Mouse (Mus musculus): ENCODE data around the gene Uhrf1. TPM values are rescaled to one million over a fixed set of nuclear protein-coding genes. Genes with fewer than 3 reads are reported as not detected.

Gene Uhrf1
- total RNA-seq (2023) = 6.6 TPM

DNA sequence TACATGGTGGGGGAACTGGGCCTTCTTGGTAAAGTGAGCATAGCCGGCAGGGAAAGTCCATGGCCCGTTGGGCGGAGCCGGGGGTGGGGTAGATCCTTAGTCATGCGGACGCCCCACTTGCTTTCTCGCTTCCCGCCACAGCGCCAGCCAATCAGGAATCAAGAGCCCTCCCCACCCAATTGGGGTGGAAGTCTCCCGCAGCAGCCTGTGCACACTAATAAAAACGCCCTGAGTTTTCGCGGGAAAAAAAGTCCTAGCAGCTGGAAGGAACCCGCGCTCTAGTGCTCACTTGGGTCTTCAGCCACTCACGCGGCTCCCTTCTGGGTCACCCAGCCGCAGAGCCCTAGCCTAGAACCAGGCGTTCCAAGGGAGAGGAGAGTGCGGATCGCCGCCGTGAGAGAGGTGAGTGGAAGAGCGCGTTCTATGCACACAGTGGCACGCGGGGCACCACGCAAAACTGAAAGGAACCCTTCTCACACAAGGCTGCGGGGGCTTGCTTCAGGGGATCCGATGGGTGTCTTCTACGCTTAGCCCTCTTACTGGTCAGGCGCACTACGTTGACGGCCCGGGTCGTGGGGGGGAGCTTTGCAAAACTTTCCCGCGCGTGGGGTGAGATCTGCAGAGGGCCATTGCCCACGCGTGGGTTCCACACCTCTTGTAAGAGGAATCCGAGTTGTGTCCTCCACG lies at the start of gene Uhrf1:
Gene Uhrf1 (plus strand): TSS at position 162 of the 687 bp plus-strand sequence.

DNA sequence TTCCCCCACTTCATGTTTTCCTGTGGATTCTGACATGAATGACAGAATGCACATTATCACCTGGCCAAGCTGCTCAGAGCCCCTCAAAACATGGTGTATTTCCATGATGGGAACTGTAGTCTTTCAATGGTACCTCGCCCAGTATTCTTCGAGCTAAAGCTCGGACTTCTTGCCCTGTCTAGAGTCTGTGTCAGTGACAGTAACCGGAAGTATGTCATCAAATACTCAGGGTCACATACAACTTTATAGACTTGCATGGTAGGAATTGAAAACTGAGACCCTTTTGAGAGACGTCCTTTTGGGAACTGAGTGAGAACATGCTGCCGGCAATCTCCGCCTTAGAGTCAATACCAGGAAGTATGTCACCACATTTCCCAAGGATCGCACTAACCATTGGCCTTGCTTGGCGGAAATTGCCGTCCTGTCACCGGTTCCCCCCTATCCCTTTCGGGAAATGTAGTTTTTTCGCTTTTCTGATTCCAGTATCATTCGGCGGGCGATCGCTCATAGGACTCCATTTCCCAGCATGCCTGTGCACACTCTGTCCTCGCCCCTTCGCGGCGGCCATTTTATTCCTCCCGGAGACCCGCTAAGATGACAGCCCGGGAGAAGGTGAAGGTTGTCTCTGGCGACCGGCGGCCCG lies 46.8 kb upstream of the Uhrf1 start, which contains the start of gene Fem1a:
Gene Fem1a (plus strand): TSS at position 572 of the 643 bp plus-strand sequence.

DNA sequence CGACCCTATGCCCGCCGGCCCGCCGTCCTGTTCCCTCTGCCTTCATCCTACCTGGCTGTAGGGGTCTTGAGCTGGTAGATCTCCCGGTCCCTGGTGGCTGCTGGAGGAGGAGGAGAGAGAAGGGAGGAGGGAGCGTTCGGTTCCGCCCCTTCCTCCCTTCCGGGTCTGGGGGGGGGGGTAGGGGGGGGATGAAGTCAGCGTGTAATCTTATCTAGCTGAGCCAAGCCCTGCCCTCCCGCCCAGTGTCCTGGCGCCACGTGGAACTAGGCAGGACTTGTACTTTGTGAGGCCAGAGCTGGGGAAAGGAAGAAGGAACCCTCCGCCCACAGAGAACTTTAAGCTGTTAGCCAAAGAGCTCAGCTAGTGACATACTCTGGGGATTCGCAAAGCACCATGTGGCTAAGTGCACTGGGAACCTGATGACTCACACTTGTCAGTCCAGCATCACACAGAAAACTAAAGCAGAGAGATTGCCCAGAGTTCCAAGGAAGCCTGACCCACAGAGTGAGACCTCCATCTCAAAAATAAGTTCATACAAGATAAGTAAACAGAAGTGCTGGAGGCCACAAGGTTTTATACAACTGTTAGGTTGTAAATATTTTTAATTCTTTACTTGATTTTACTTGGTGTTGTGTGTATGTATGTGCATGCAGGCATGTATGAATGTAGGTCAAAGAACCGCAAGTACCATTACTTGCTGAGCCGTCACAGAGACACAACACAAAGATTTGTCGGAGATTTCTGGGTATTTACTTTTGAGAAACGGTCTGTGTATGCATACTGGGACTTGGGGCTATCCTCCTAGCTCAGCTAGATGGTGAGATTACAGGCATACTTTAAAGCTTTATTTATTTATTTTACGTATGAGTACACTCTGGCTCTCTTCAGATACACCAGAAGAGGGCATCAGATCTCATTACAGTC lies 26.2 kb upstream of the Uhrf1 start, which contains the start of gene Ticam1:
Gene Ticam1 (minus strand): TSS at position 144 of the 924 bp plus-strand sequence.

DNA sequence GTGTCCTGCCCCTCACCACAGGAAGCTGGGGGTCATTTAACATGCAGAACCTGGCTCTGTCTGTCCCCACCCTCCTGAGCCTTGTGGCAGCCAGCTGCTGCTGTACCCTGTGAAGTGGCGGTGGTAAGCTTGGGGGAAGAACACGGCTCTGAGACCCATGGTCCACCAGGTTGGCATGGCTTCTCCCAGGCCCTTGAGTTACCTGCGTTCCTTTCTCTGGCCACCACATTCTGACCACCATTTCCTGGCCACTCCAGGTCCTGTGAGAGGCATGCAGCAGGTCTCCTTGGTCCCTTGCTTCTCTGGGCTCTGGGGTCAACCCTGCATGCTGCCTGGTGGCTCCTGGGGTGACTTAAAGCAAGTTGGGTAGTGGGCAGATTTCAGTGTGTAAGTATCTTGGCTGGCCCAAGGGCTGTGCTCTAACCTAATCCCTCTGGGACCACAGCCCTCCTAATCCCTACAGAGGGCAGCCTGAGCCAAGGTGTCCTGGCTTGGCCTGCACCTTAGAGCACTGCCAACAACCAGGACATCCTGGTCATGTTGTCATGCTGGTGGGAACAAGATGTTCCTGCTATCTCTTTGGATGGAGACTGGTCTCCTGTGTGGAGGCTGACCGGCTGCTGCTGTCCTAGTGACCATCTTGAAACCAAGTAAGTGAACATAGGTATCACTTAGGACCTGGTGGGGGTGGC lies 10.4 kb upstream of the Uhrf1 start, which contains the start of gene Plin3:
Gene Plin3 (minus strand): TSS at position 343 of the 692 bp plus-strand sequence.

DNA sequence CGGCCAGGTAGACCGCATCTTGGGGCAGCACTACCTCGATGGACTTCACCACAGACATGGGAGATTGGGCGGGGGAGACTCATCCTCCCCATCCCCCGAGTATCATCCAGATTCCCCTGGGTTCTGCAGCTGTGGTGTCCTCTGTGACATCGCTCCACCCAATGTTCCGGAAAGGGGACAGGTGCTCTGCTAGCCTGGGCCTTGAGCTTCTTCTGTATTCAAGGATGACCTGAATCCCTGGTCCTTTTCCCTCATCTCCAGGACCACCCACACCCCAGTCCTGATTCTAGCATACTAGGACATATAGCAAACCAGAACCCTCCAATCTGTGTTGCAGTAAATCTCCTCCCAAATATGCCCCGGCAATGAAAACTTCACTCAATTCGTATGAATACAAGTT lies 2.9 kb upstream of the Uhrf1 start, which contains the start of gene Arrdc5:
Gene Arrdc5 (minus strand): TSS at position 101 of the 400 bp plus-strand sequence.

DNA sequence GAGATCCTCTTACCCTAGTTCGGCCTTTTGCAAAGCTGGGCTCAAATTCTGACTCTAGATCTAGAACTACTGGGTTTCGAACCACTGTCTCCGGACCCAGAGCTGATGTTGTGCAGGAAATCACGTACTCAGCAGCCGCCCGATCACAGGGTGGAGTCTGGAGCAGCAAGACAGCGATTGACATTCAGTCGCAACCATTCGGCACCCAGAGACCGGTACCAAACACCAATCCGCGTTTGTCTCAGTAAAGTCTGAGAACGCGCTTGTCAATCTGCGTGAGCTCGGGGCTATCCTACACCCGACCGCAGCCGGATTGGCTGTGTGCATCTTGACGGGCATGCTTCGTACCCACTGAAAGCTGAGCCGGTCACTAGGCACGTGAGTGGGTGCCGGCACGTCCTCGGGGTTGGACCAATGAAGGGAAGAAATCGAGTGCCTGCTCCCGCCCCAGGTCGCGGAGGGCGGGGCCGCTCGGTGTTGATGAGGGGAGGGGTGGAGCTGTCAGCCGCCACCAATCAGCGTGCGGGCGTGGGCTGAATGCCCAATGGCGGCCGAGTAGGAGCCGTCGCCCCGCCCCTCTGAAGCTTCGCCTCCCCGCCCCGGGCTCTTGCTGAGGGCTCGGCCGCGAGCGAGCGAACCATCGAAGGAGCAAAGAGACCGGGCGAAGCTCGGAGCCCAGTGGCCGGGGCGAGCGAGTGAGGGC lies 22.5 kb downstream of the Uhrf1 start, which contains the start of gene Kdm4b:
Gene Kdm4b (plus strand): TSS at position 613 of the 703 bp plus-strand sequence.

Other genes with a start within 250 kb of the Uhrf1 start
- 63.8 TPM for gene Ubxn6, start 228.3 kb upstream of the Uhrf1 start, total RNA-seq (2023)
- 109 TPM for gene Hdgfl2, start 223.7 kb upstream of the Uhrf1 start, total RNA-seq (2023)
- not detected for gene Plin4, start 193.5 kb upstream of the Uhrf1 start, total RNA-seq (2023)
- gene Plin5, start 185.7 kb upstream of the Uhrf1 start, total RNA-seq (2023) = not detected
- 0.37 TPM for gene Lrg1, start 181.3 kb upstream of the Uhrf1 start, total RNA-seq (2023)
- gene Sema6b, start 163.0 kb upstream of the Uhrf1 start, total RNA-seq (2023) = 0.15 TPM
- gene Tnfaip8l1, start 140.8 kb upstream of the Uhrf1 start, total RNA-seq (2023) = 13.9 TPM
- gene Mydgf, start 119.4 kb upstream of the Uhrf1 start, total RNA-seq (2023) = 52.7 TPM
- gene Dpp9, start 84.4 kb upstream of the Uhrf1 start, total RNA-seq (2023) = 54.6 TPM
- 20.9 TPM for gene Fem1a, start 46.5 kb upstream of the Uhrf1 start, total RNA-seq (2023)
- 11.1 TPM for gene Ticam1, start 26.5 kb upstream of the Uhrf1 start, total RNA-seq (2023)
- 22.9 TPM for gene Plin3, start 10.4 kb upstream of the Uhrf1 start, total RNA-seq (2023)
- gene Arrdc5, start 3.0 kb upstream of the Uhrf1 start, total RNA-seq (2023) = not detected
- gene Kdm4b, start 22.7 kb downstream of the Uhrf1 start, total RNA-seq (2023) = 74.3 TPM
- 13.2 TPM for gene Ptprs, start 173.2 kb downstream of the Uhrf1 start, total RNA-seq (2023)
- gene Znrf4, start 209.1 kb downstream of the Uhrf1 start, total RNA-seq (2023) = not detected